Mouse (Mus musculus): Measurements from ENCODE around the gene Cyp4f18.
A peak's percentile ranks its signal among the peaks of the same experiment; 100 is the strongest.

DNA sequence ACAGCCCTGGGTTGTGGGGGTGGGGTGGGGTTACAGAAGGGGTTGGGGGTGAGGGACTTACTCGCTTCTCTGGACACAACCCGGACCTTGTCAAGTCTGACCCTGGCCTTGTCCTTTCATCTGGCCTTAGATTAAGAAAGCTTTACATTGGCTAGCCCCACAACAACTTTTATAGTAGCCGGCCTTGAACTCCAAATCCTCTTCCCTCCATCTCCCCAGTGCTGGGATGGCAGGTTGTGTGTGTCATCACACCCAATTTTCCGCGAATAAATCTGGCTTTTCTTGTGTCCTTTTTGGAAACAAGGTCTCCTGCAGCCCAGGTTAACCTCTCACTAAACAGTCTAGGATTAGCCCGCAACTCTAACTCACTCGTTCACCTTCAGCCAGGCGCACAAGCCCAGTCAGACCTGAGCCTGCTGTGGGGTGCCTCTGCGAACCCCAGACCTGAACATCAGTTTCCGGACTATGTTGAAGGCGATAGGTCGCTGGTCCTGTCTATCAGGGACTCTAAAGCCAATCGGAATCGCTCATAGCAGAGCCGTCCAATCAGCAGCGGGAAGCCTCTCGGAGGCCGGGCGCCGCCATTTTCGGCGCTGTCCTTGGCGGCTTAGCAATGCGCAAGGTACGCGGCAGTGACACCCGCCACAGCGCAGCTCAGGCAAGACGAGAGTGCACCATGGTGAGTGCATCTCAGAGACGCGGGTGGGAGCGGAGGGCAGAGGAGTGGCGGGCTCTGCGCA is 58.8 kb downstream of the Cyp4f18 start, which contains the start of gene Zfp961:
- peak; percentile 87 for TF ChIP-seq POLR2A (IDR thresholded peaks at IDR 0.05; ENCODE audit: insufficient read length, low read depth)
- no peak for TF ChIP-seq MAX (IDR thresholded peaks at IDR 0.05; ENCODE audit: low read depth)
- peak in 1 of 3 experiments; percentile 12 for TF ChIP-seq MYOG (IDR thresholded peaks at IDR 0.05; ENCODE audit: control insufficient read depth in 1 of 3, insufficient read depth in 1 of 3, insufficient read length in 2 of 3, low read depth in 2 of 3)
- TF ChIP-seq E2F4 (IDR thresholded peaks at IDR 0.05; ENCODE audit: insufficient read depth): peak; percentile 58
- no peak for TF ChIP-seq MYOD1 (IDR thresholded peaks at IDR 0.05; ENCODE audit: control insufficient read depth in 1 of 3, insufficient read length in 2 of 3, low read depth in 2 of 3)
- no peak for TF ChIP-seq TCF12 (IDR thresholded peaks at IDR 0.05; ENCODE audit: insufficient read depth, poor library complexity, severe bottlenecking)
- TF ChIP-seq REST (IDR thresholded peaks at IDR 0.05; ENCODE audit: insufficient read depth, insufficient read length): peak; percentile 14
- TF ChIP-seq TCF3 (IDR thresholded peaks at IDR 0.05; ENCODE audit: insufficient read length, low read depth): no peak
- TF ChIP-seq USF1 (IDR thresholded peaks at IDR 0.05; ENCODE audit: low read depth): no peak

Data from myocyte (in vitro differentiated cells).